Mouse (Mus musculus) CD4-positive helper T cell, adult 2 months (primary cell): ENCODE measurements around the gene Casq2.

Experiments used
- DNase-seq: peaks from one replicate; pipeline ENCODE4 v3.0.0-alpha.2; 2012; ENCODE audit warnings: low read depth, missing footprints, low spot score

Casq2 gene

GRCm38 (mm10) chr3:102135389-102136113 is 49.3 kb downstream of the Casq2 start:
- DNase-seq = no peak

- DNase-seq = no peak
These were observed 50.9 kb downstream of the Casq2 start for GRCm38 (mm10) chr3:102137158-102137557.

- no peak for DNase-seq
These were observed 52.7 kb downstream of the Casq2 start for GRCm38 (mm10) chr3:102138899-102139298.

GRCm38 (mm10) chr3:102140606-102141005 is 54.4 kb downstream of the Casq2 start:
- DNase-seq = no peak

- DNase-seq = no peak
These were observed 55.2 kb downstream of the Casq2 start for GRCm38 (mm10) chr3:102141451-102141850.

- no peak for DNase-seq
These were observed 55.7 kb downstream of the Casq2 start for GRCm38 (mm10) chr3:102141893-102142292.

- DNase-seq = no peak
These were observed 56.7 kb downstream of the Casq2 start for GRCm38 (mm10) chr3:102142947-102143346.

GRCm38 (mm10) chr3:102143536-102143935 is 57.3 kb downstream of the Casq2 start:
- DNase-seq = no peak

GRCm38 (mm10) chr3:102144401-102144800 is 58.2 kb downstream of the Casq2 start:
- DNase-seq = no peak

- no peak for DNase-seq
These were observed 59.6 kb downstream of the Casq2 start for GRCm38 (mm10) chr3:102145645-102146386.

GRCm38 (mm10) chr3:102146428-102146827 is 60.2 kb downstream of the Casq2 start:
- DNase-seq = no peak

- DNase-seq = no peak
These were observed 61.0 kb downstream of the Casq2 start for GRCm38 (mm10) chr3:102147189-102147588.

- DNase-seq = no peak
These were observed 63.7 kb downstream of the Casq2 start for GRCm38 (mm10) chr3:102149941-102150340.

GRCm38 (mm10) chr3:102151850-102152249 is 65.6 kb downstream of the Casq2 start:
- DNase-seq = no peak

GRCm38 (mm10) chr3:102152471-102152870 is 66.3 kb downstream of the Casq2 start:
- no peak for DNase-seq

GRCm38 (mm10) chr3:102152872-102153271 is 66.7 kb downstream of the Casq2 start:
- no peak for DNase-seq

- no peak for DNase-seq
These were observed 67.9 kb downstream of the Casq2 start for GRCm38 (mm10) chr3:102154107-102154506.

GRCm38 (mm10) chr3:102156737-102157136 is 70.5 kb downstream of the Casq2 start:
- no peak for DNase-seq

GRCm38 (mm10) chr3:102157652-102158051 is 71.4 kb downstream of the Casq2 start:
- no peak for DNase-seq

- DNase-seq = no peak
These were observed 72.7 kb downstream of the Casq2 start for GRCm38 (mm10) chr3:102158759-102159422.

- no peak for DNase-seq
These were observed 73.5 kb downstream of the Casq2 start for GRCm38 (mm10) chr3:102159423-102160325.
